Mouse (Mus musculus): ENCODE data around the gene Lypd3.

- TF ChIP-seq CTCF (IDR thresholded peaks at IDR 0.05; ENCODE audit: extremely low read depth, insufficient read depth, insufficient read length, insufficient replicate concordance), result no peak
- TF ChIP-seq POLR2A (IDR thresholded peaks at IDR 0.05; ENCODE audit: low read depth, low read length), result no peak
These were observed 28.6 kb downstream of the Lypd3 start for GRCm38 (mm10) chr7:24664959-24665358.

Measured in spleen, adult 2 months (tissue).